Mouse (Mus musculus): ENCODE results near the gene Fuz.

Fuz gene

DNA sequence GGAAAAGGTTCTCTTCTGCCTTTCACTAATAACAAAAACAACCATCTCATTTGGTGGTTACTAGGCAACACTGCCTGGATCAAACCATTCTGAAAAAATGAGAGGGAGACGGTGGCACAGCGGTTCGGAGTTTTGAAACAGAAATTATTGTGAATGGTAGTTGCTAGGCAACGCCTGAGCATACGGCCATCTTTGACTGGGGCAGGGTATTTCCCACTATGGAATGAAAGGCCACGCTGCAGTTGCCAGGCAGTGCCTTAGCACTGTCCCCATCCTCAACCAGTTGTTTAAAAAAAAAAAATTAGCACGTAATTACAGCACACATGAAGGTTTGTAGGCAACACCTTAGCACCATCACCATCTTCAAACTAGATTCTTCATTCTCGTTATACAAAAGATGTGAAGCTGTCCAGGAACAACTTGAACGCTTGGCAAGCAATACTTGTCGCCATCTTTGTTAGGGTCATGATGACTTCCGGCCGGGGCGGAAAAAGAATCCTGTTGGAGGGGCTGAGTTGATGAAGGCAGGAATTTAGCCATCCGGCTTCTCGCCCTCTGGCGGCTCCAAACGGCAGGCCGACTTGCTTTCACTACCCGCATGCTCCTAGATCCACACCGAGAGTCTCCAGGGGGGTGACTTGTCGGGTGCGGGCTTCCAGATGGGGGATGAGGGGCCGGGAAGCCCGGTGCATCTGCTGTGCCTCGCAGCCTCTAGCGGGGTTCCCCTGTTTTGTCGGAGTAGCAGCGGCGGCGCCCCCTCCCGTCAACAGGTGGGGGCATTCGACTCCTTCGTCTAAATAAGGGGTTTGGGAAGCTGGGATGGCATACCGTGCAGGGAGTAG lies at the start of gene Fuz:
TSS of gene Fuz (plus strand) at position 487 of the 842 bp plus-strand sequence.
- DNase-seq (ENCODE audit: low spot score in 2 of 2): peak; percentile 93

- DNase-seq (ENCODE audit: low spot score in 2 of 2): no peak
These were observed 49.1 kb upstream of the Fuz start for GRCm38 (mm10) chr7:44846804-44847203.

GRCm38 (mm10) chr7:44847772-44848171 lies 48.1 kb upstream of the Fuz start:
- peak in 1 of 2 experiments; percentile 10 for DNase-seq (ENCODE audit: low spot score in 2 of 2)

- peak; percentile 99 to 100 for DNase-seq (ENCODE audit: low spot score in 2 of 2)
These were observed 47.1 kb upstream of the Fuz start, which contains the start of the genes Akt1s1 and Tbc1d17 for GRCm38 (mm10) chr7:44848561-44849415. Gene Akt1s1 (plus strand): TSS chr7:44848991. Gene Tbc1d17 (minus strand): TSS chr7:44849079.

DNA sequence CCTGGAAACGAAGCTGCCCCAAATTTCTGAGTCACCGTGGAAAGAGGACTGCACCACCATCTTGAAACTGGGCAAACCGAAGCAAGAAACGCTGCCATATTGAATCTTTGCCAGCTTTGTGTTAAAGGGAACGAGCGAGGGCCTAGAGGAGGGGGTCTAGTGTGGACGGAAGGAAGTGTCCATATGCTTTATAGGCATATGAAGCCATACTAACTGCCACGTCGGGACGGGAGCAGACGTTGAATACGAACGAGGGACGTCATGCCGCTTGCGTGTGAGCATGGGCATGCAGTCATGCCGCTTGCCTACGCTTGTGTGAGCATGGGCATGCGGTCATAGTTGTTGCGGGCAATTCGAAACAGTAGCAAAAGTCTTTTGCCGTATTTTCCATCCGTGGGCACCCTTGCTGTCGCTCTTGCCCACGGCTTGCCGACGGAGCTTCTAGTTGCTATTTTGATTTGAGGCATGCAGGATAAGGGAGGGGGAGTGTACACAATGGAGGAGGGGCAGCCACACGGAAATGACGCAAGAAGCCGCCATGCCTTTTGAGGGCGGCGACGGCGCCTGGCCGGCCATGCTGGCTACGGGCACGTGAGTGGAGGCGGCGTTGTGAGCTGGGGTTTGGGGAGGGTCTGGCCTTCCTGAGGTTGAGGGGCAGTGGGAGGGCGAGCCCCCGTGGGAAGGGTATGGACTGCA lies 46.3 kb upstream of the Fuz start:
- peak; percentile 89 to 93 for DNase-seq (ENCODE audit: low spot score in 2 of 2)

- peak; percentile 64 to 73 for DNase-seq (ENCODE audit: low spot score in 2 of 2)
These were observed 45.7 kb upstream of the Fuz start for GRCm38 (mm10) chr7:44850146-44850545.

GRCm38 (mm10) chr7:44850789-44851624 lies 44.9 kb upstream of the Fuz start:
- peak in 1 of 2 experiments; percentile 10 for DNase-seq (ENCODE audit: low spot score in 2 of 2)

GRCm38 (mm10) chr7:44851625-44852234 lies 44.1 kb upstream of the Fuz start:
- no peak for DNase-seq (ENCODE audit: low spot score in 2 of 2)

GRCm38 (mm10) chr7:44852259-44853027 lies 43.4 kb upstream of the Fuz start:
- no peak for DNase-seq (ENCODE audit: low spot score in 2 of 2)

DNA sequence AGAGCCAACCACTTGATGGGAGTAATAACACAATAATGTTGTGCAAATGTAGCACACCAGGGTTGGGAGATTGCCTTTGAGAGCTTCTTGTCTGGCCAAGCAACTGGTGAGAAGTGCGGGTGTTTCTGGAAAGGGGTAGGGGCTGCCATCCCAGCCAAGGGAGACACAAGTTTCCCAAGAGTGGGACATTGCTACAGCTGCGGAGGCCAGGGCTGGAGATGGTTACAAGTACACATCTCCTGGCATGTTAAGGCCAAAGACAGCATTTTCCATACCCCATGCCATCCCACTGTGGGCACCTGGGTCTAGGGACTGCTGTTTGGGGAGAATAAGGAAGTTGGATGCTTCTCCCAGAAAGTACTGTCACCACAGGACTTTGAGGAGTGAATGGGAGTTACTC lies 42.8 kb upstream of the Fuz start:
- no peak for DNase-seq (ENCODE audit: low spot score in 2 of 2)

DNA sequence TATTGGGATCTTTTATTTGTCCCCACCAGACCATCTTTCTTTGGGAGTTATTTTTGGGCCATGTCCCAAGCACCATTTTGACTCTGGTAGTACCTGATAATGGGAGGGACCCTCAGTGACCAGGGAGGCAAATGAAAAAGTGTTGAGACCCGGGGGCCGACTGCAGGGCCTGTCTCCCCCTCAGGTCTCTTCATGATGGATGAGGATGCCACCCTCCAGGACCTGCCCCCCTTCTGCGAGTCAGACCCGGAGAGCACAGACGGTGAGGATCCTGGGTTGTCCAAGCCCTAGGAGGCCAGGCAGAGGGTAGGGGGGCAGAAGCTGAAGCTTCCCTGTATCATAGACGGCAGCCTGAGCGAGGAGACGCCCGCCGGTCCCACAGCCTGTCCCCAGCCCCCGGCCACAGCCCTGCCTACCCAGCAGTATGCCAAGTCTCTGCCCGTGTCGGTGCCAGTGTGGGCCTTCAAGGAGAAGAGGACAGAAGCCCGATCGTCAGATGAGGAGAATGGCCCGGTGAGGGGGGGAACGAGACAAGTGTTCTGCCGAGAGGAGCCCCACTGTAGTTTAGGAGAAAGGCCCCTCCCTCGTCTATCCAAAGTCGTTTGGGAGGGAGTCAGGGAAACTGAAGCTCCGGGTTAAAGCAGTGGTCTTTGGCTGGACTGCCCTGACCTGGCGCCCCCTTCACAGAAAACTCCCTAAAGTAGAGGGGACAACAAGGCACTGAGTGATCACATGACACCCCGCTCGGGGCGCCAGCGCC lies 42.1 kb upstream of the Fuz start:
- DNase-seq (ENCODE audit: low spot score in 2 of 2): no peak

DNA sequence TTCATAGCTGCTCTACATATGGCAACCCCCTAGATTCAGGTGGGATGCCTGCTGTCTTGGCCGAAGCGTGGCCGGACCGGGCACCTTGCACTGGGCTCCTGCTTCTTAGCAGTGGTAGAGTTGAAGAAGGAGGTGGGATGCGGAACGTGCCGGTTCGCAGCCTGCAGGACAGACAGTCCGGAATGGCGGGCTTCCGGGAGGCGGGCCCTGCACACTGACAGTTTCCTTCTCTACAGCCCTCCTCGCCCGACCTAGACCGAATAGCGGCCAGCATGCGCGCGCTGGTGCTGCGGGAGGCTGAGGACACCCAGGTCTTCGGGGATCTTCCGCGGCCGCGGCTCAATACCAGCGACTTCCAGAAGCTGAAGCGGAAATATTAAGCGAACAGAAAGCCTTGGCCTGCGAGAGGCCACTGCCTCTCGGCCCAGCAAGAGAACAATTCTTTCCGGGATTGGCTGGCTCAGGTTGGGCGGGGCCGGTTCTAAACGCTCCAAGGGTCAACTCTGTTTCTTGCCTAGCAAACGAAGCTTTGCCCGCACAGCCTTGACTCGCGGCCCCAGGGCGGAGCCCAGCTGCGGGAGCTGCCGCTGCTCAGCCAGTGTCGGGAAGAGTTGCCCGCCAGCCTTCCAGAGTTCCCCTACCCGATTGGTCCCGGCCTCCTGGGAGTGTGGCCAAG lies 41.4 kb upstream of the Fuz start:
- peak; percentile 60 to 73 for DNase-seq (ENCODE audit: low spot score in 2 of 2)

DNA sequence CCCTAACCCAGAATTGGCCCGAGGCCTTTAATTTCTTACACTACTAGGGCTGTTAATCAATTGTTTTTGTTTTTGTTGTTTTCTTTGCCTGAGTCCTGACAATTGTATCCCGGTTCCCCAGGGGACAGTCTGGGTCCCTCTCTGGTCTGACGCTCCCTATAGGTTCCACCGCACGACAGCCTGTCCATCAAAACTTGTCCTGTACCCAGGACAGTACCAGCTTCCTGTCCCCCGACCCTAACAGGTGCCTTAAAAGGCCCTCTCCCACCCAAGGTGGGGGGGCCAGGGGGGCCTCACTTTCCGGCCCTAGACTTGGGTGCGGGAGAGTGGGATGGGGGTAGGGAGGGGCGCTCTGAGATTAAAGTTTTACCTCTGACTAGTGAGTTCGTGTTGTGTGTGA lies 40.8 kb upstream of the Fuz start:
- no peak for DNase-seq (ENCODE audit: low spot score in 2 of 2)

DNA sequence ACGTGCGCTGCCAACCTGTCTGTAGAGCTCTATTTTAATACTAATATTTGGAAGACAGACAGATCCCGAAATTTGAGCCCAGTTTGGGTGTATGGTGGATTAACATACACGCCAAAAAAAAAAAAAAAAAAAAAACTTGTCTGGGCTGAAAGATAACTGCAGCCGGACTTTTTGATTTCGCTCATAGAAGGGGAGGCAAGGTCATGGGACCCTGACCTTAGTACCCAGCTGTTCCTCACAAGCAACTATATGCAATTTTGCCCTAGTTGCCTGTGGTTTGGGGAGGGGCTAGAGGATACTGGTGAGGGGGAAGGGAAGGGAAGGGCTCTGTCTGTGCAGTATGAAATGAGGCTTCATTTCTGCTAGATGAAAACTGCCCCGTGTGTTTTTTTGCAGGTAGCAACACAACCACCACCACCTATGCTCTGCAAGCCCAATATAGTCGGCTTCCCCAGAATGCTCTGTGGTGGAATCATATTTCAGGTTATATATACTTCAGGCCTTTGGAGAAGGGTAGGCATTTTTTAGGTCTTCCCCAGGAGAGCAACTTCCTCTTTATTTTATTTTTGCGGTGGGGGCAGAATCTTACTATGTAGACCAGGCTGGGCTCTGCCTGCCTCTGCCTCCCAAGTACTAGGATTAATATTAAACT lies 39.5 kb upstream of the Fuz start:
- DNase-seq (ENCODE audit: low spot score in 2 of 2): no peak

DNA sequence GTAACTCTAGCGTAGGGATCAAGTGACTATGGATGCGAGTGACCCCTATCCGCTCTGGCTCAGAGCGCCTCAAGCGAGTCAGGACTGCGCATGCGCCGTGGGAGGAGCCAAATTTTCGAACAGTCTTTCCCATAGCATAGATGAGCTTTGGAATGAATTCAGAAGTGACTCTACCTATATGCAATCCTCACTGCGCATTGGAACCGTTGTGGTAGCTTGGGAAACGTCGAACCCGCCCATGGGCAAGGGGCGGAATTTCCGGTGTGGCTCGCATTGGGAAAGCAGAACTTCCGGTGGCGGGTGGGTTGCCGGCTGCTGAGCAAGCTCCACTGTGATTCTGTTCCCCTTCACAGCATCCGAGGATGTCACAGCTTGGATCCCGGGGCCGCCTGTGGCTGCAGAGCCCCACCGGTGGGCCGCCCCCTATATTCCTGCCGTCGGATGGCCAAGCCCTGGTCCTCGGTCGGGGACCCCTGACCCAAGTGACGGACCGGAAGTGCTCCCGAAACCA lies 38.8 kb upstream of the Fuz start, which contains the start of gene Pnkp:
TSS of gene Pnkp (plus strand) at position 98 of the 511 bp plus-strand sequence.
- DNase-seq (ENCODE audit: low spot score in 2 of 2): peak; percentile 95

DNA sequence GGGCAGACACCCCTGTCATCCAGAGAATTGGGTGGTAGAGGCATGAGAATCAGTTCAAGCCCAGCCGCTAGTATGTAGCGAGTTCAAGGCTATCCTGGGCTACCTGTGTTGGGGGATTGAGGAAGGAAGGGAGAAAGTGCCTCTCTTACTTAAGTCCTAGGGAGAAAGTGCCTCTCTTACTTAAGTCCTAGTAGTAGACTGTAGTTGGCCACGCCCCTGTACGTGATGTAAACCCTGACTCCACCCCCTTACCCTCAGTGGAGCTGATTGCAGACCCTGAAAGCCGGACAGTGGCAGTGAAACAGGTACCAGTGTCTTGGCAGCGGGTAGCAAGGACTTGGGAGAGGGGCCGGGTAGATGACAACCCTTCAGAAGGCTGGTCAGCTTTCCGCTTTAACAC lies 38.0 kb upstream of the Fuz start:
- no peak for DNase-seq (ENCODE audit: low spot score in 2 of 2)

DNA sequence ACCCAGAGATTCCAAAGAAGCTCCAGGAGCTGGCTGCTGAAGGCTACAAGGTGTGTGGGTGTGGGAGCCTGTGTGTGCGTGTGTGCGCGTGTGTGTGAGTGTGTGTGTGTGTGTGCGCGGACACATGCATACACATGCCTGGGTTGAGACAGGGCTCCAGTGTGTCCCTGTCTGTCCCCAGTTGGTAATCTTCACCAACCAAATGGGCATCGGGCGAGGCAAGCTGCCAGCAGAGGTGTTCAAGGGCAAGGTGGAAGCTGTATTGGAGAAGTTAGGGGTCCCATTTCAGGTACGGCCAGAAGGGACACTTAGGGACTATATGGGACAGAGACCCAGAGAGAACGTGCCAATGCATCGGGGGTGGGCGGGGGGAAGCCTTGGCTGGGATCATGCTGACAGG lies 36.0 kb upstream of the Fuz start:
- no peak for DNase-seq (ENCODE audit: low spot score in 2 of 2)

Measured in right cerebral cortex, adult 2 months (tissue).